Mouse (Mus musculus) inflammation-experienced regulatory T-cells, adult 6 months (primary cell): ENCODE measurements around the gene Rbbp5. TPM values are rescaled to one million over a fixed set of nuclear protein-coding genes. Genes with fewer than 3 reads are reported as not detected.

Source experiments
- ATAC-seq: one replicate; pipeline ENCODE4 v1.8.0; 2017
- polyA plus RNA-seq, 3 experiments: library from polyadenylated mRNA; unstranded; fragments of 100-300 nt; shearing (Covaris generic); gene quantifications; one replicate each; pipeline ENCODE4 v1.2.1; 2017

Gene Rbbp5
- polyA plus RNA-seq, 3 experiments from 2014 or later = 29.5 to 33.6 (median 31.0) TPM

- ATAC-seq = no peak
Observed at GRCm38 (mm10) chr1:132506058-132506457, 28.9 kb downstream of the Rbbp5 start, which contains the start of gene Tmem81. Gene Tmem81, plus strand, starts transcription at chr1:132506230.

- no peak for ATAC-seq
Observed at GRCm38 (mm10) chr1:132506656-132507055, 29.5 kb downstream of the Rbbp5 start.

- ATAC-seq = no peak
Observed at GRCm38 (mm10) chr1:132509771-132510170, 32.6 kb downstream of the Rbbp5 start.

GRCm38 (mm10) chr1:132511521-132511920 lies 34.4 kb downstream of the Rbbp5 start:
- no peak for ATAC-seq

- no peak for ATAC-seq
Observed at GRCm38 (mm10) chr1:132512106-132512505, 34.9 kb downstream of the Rbbp5 start.

GRCm38 (mm10) chr1:132515339-132515738 lies 38.2 kb downstream of the Rbbp5 start:
- no peak for ATAC-seq

GRCm38 (mm10) chr1:132516776-132517175 lies 39.6 kb downstream of the Rbbp5 start:
- ATAC-seq = no peak

GRCm38 (mm10) chr1:132518621-132519020 lies 41.5 kb downstream of the Rbbp5 start:
- no peak for ATAC-seq

- no peak for ATAC-seq
Observed at GRCm38 (mm10) chr1:132519734-132520133, 42.6 kb downstream of the Rbbp5 start.

- ATAC-seq = no peak
Observed at GRCm38 (mm10) chr1:132520764-132521163, 43.6 kb downstream of the Rbbp5 start.

- no peak for ATAC-seq
Observed at GRCm38 (mm10) chr1:132523048-132523447, 45.9 kb downstream of the Rbbp5 start.

- no peak for ATAC-seq
Observed at GRCm38 (mm10) chr1:132523920-132524319, 46.8 kb downstream of the Rbbp5 start.

GRCm38 (mm10) chr1:132525832-132526231 lies 48.7 kb downstream of the Rbbp5 start:
- no peak for ATAC-seq

- no peak for ATAC-seq
Observed at GRCm38 (mm10) chr1:132528071-132528470, 50.9 kb downstream of the Rbbp5 start.

GRCm38 (mm10) chr1:132528647-132529334 lies 51.6 kb downstream of the Rbbp5 start:
- no peak for ATAC-seq

- no peak for ATAC-seq
Observed at GRCm38 (mm10) chr1:132530631-132531191, 53.5 kb downstream of the Rbbp5 start.

- no peak for ATAC-seq
Observed at GRCm38 (mm10) chr1:132532521-132532920, 55.4 kb downstream of the Rbbp5 start.

GRCm38 (mm10) chr1:132533840-132534239 lies 56.7 kb downstream of the Rbbp5 start:
- ATAC-seq = no peak

GRCm38 (mm10) chr1:132535541-132535940 lies 58.4 kb downstream of the Rbbp5 start:
- no peak for ATAC-seq

GRCm38 (mm10) chr1:132536416-132536815 lies 59.3 kb downstream of the Rbbp5 start:
- ATAC-seq = no peak

GRCm38 (mm10) chr1:132537736-132538135 lies 60.6 kb downstream of the Rbbp5 start:
- ATAC-seq = no peak

GRCm38 (mm10) chr1:132540701-132541100 lies 63.5 kb downstream of the Rbbp5 start:
- no peak for ATAC-seq

- ATAC-seq = no peak
Observed at GRCm38 (mm10) chr1:132541171-132541823, 64.1 kb downstream of the Rbbp5 start.
